Mouse (Mus musculus): ENCODE measurements at regions not wholly inside any gene's neighbourhood (a gene's known extent, or its start where the extent isn't known, plus 50 kb on each side); places are given as distances from the start of the nearest gene placed in this dataset.

GRCm38 (mm10) chr13:90526998-90527397 is 378.2 kb downstream of the Atp6ap1l start:
- TF ChIP-seq CTCF (IDR thresholded peaks at IDR 0.05; ENCODE audit: borderline replicate concordance, insufficient read depth, low read length) (no peak), POLR2A (IDR thresholded peaks at IDR 0.05; ENCODE audit: low read depth, low read length) (no peak)
- H3K27ac ChIP-seq (ENCODE audit: insufficient read depth, low read length) = no peak overlapping the region
- H3K4me1 ChIP-seq (ENCODE audit: control insufficient read depth, insufficient read depth, low read length) = no peaks in the 10 kb centered on the region
- no peak overlapping the region for H3K4me3 ChIP-seq (ENCODE audit: insufficient read depth, low read length)

- Histone ChIP-seq H3K4me1 (ENCODE audit: control insufficient read depth, insufficient read depth, low read length) (no peaks in the 10 kb centered on the region), H3K4me3 (ENCODE audit: insufficient read depth, low read length) (no peak overlapping the region), H3K27ac (ENCODE audit: insufficient read depth, low read length) (no peak overlapping the region)
- no peak for TF ChIP-seq POLR2A (IDR thresholded peaks at IDR 0.05; ENCODE audit: low read depth, low read length)
- no peak for TF ChIP-seq CTCF (IDR thresholded peaks at IDR 0.05; ENCODE audit: borderline replicate concordance, insufficient read depth, low read length)
Observed at GRCm38 (mm10) chr13:90525801-90526200, 379.4 kb downstream of the Atp6ap1l start.

- H3K27ac ChIP-seq (ENCODE audit: insufficient read depth, low read length) = no peak overlapping the region
- no peak for TF ChIP-seq CTCF (IDR thresholded peaks at IDR 0.05; ENCODE audit: borderline replicate concordance, insufficient read depth, low read length)
- TF ChIP-seq POLR2A (IDR thresholded peaks at IDR 0.05; ENCODE audit: low read depth, low read length) = no peak
- H3K4me3 ChIP-seq (ENCODE audit: insufficient read depth, low read length) = no peak overlapping the region
- no peaks in the 10 kb centered on the region; the same call in 1 of the 2 replicates for H3K4me1 ChIP-seq (ENCODE audit: control insufficient read depth, insufficient read depth, low read length)
Observed at GRCm38 (mm10) chr13:90521758-90522245, 383.4 kb downstream of the Atp6ap1l start.

GRCm38 (mm10) chr13:90520992-90521757 is 384.0 kb downstream of the Atp6ap1l start:
- Histone ChIP-seq H3K27ac (ENCODE audit: insufficient read depth, low read length) (no peak overlapping the region), H3K4me3 (ENCODE audit: insufficient read depth, low read length) (no peak overlapping the region), H3K4me1 (ENCODE audit: control insufficient read depth, insufficient read depth, low read length) (no peaks in the 10 kb centered on the region; the same call in 1 of the 2 replicates)
- no peak for TF ChIP-seq POLR2A (IDR thresholded peaks at IDR 0.05; ENCODE audit: low read depth, low read length)
- TF ChIP-seq CTCF (IDR thresholded peaks at IDR 0.05; ENCODE audit: borderline replicate concordance, insufficient read depth, low read length) = no peak

- TF ChIP-seq CTCF (IDR thresholded peaks at IDR 0.05; ENCODE audit: borderline replicate concordance, insufficient read depth, low read length) (no peak), POLR2A (IDR thresholded peaks at IDR 0.05; ENCODE audit: low read depth, low read length) (no peak)
- peaks cover 5% of the 10 kb centered on the region; the same call in 1 of the 2 replicates for H3K4me1 ChIP-seq (ENCODE audit: control insufficient read depth, insufficient read depth, low read length)
- peak overlapping the region; percentile 59 for H3K27ac ChIP-seq (ENCODE audit: insufficient read depth, low read length)
- no peak overlapping the region for H3K4me3 ChIP-seq (ENCODE audit: insufficient read depth, low read length)
Observed at GRCm38 (mm10) chr13:90515773-90516503, 389.2 kb downstream of the Atp6ap1l start.

GRCm38 (mm10) chr13:90513867-90514266 is 391.3 kb downstream of the Atp6ap1l start:
- peak overlapping the region; percentile 98 for H3K27ac ChIP-seq (ENCODE audit: insufficient read depth, low read length)
- TF ChIP-seq POLR2A (IDR thresholded peaks at IDR 0.05; ENCODE audit: low read depth, low read length) (no peak), CTCF (IDR thresholded peaks at IDR 0.05; ENCODE audit: borderline replicate concordance, insufficient read depth, low read length) (no peak)
- no peak overlapping the region for H3K4me3 ChIP-seq (ENCODE audit: insufficient read depth, low read length)
- peaks cover 5% of the 10 kb centered on the region; the same call in 1 of the 2 replicates for H3K4me1 ChIP-seq (ENCODE audit: control insufficient read depth, insufficient read depth, low read length)

- Histone ChIP-seq H3K4me1 (ENCODE audit: control insufficient read depth, insufficient read depth, low read length) (peaks cover 5% of the 10 kb centered on the region; the same call in 1 of the 2 replicates), H3K27ac (ENCODE audit: insufficient read depth, low read length) (peak overlapping the region; percentile 57; the same call in 1 of the 2 replicates), H3K4me3 (ENCODE audit: insufficient read depth, low read length) (no peak overlapping the region)
- no peak for TF ChIP-seq CTCF (IDR thresholded peaks at IDR 0.05; ENCODE audit: borderline replicate concordance, insufficient read depth, low read length)
- no peak for TF ChIP-seq POLR2A (IDR thresholded peaks at IDR 0.05; ENCODE audit: low read depth, low read length)
Observed at GRCm38 (mm10) chr13:90512786-90513401, 392.3 kb downstream of the Atp6ap1l start.

- TF ChIP-seq CTCF (IDR thresholded peaks at IDR 0.05; ENCODE audit: borderline replicate concordance, insufficient read depth, low read length) (no peak), POLR2A (IDR thresholded peaks at IDR 0.05; ENCODE audit: low read depth, low read length) (no peak)
- no peak overlapping the region for H3K4me3 ChIP-seq (ENCODE audit: insufficient read depth, low read length)
- H3K4me1 ChIP-seq (ENCODE audit: control insufficient read depth, insufficient read depth, low read length) = peaks cover 5% of the 10 kb centered on the region; the same call in 1 of the 2 replicates
- no peak overlapping the region for H3K27ac ChIP-seq (ENCODE audit: insufficient read depth, low read length)
Observed at GRCm38 (mm10) chr13:90510479-90510878, 394.7 kb downstream of the Atp6ap1l start.

- H3K27ac ChIP-seq (ENCODE audit: insufficient read depth, low read length) = no peak overlapping the region
- TF ChIP-seq CTCF (IDR thresholded peaks at IDR 0.05; ENCODE audit: borderline replicate concordance, insufficient read depth, low read length) = no peak
- no peak for TF ChIP-seq POLR2A (IDR thresholded peaks at IDR 0.05; ENCODE audit: low read depth, low read length)
- H3K4me3 ChIP-seq (ENCODE audit: insufficient read depth, low read length) = no peak overlapping the region
- peaks cover 3% of the 10 kb centered on the region; the same call in 1 of the 2 replicates for H3K4me1 ChIP-seq (ENCODE audit: control insufficient read depth, insufficient read depth, low read length)
Observed at GRCm38 (mm10) chr13:90503188-90503587, 402.0 kb downstream of the Atp6ap1l start.

Data from embryonic fibroblast, embryonic 13.5 days (primary cell).